Mouse (Mus musculus) left cerebral cortex, postnatal 14 days (tissue): ENCODE data around the gene Nqo2. TPM values are rescaled to one million over a fixed set of nuclear protein-coding genes. Genes with fewer than 3 reads are reported as not detected.
A peak's percentile ranks its signal among the peaks of the same experiment; 100 is the strongest.

ENCODE experiments used
- DNase-seq, 2 experiments: peaks; one replicate each; pipeline ENCODE4 v3.0.0; 2021 to 2022; ENCODE audit warnings: low spot score in 2 of 2, mixed read lengths in 1 of 2
- intact Hi-C: fragments of 180-260 bp; cut with DNase I; formaldehyde crosslinking; loops from one replicate; pipeline ENCODE4 v1.15.1; 2025
- total RNA-seq, 2 experiments: library from RNA; stranded (reverse); gene quantifications; 2 replicates each; pipeline ENCODE4 v1.2.3; 2021

Nqo2 gene
- total RNA-seq, 2 experiments from 2014 or later, result 5.2 to 6.2 TPM

GRCm38 (mm10) chr13:33965056-33966024 is 853 bp downstream of the Nqo2 start:
- intact Hi-C loops, result no loop called here

GRCm38 (mm10) chr13:33966025-33966412 is 1.5 kb downstream of the Nqo2 start:
- intact Hi-C loops, result no loop called here
- no peak for DNase-seq

More at GRCm38 (mm10) chr13:33965056-33966024, 853 bp downstream of the Nqo2 start:
- no peak for DNase-seq

- intact Hi-C loops, result no loop called here
- no peak for DNase-seq
Observed at GRCm38 (mm10) chr13:33966574-33966973, 2.1 kb downstream of the Nqo2 start.

- no peak for DNase-seq
- intact Hi-C loops, result no loop called here
Observed at GRCm38 (mm10) chr13:33989625-33990024, 25.1 kb downstream of the Nqo2 start.

GRCm38 (mm10) chr13:33995197-33995596 is 30.7 kb downstream of the Nqo2 start:
- peak; percentile 53 to 79 for DNase-seq
- intact Hi-C loops, result no loop called here

- peak; percentile 89 for DNase-seq
- intact Hi-C loops, result no loop called here
Observed at GRCm38 (mm10) chr13:34002058-34003006, 37.8 kb downstream of the Nqo2 start, which contains the start of the genes Ripk1 and Serpinb6a. Gene Ripk1, plus strand, starts transcription at chr13:34002363. Gene Serpinb6a, minus strand, starts transcription at chr13:34002794.

GRCm38 (mm10) chr13:34003058-34003457 is 38.6 kb downstream of the Nqo2 start:
- intact Hi-C loops, result no loop called here
- DNase-seq, result peak in 1 of 2 experiments; percentile 18

GRCm38 (mm10) chr13:34007234-34007633 is 42.7 kb downstream of the Nqo2 start:
- intact Hi-C loops, result no loop called here
- no peak for DNase-seq

GRCm38 (mm10) chr13:34016927-34017569 is 52.6 kb downstream of the Nqo2 start:
- intact Hi-C loops, result no loop called here
- no peak for DNase-seq

GRCm38 (mm10) chr13:34018521-34018920 is 54.0 kb downstream of the Nqo2 start:
- no peak for DNase-seq
- intact Hi-C loops, result no loop called here

- intact Hi-C loops, result no loop called here
- DNase-seq, result no peak
Observed at GRCm38 (mm10) chr13:34021998-34022397, 57.5 kb downstream of the Nqo2 start.

GRCm38 (mm10) chr13:34032041-34032440 is 67.6 kb downstream of the Nqo2 start:
- intact Hi-C loops, result no loop called here

GRCm38 (mm10) chr13:34035424-34035823 is 70.9 kb downstream of the Nqo2 start:
- no peak for DNase-seq
- intact Hi-C loops, result no loop called here

More at GRCm38 (mm10) chr13:34032041-34032440, 67.6 kb downstream of the Nqo2 start:
- no peak for DNase-seq

GRCm38 (mm10) chr13:34036726-34037125 is 72.2 kb downstream of the Nqo2 start:
- intact Hi-C loops, result no loop called here

GRCm38 (mm10) chr13:34037172-34038055 is 72.9 kb downstream of the Nqo2 start, which contains the start of gene Bphl:
Gene Bphl, plus strand, starts transcription at chr13:34037597.
- peak; percentile 93 to 94 for DNase-seq
- intact Hi-C loops, result no loop called here

More at GRCm38 (mm10) chr13:34036726-34037125, 72.2 kb downstream of the Nqo2 start:
- DNase-seq, result no peak

- intact Hi-C loops, result no loop called here
- DNase-seq, result peak in 1 of 2 experiments; percentile 25
Observed at GRCm38 (mm10) chr13:34038056-34038432, 73.6 kb downstream of the Nqo2 start.
